Mouse (Mus musculus) limb, embryonic 13.5 days (tissue): ENCODE results near the gene Gm10643. TPM values are rescaled to one million over a fixed set of nuclear protein-coding genes. Genes with fewer than 3 reads are reported as not detected.
A peak's percentile ranks its signal among the peaks of the same experiment; 100 is the strongest.

Experiments used
- ATAC-seq: fragments of 200-750 bp; cut with Nextera tagmentation; 2 replicates; pipeline ENCODE4 v1.8.0; 2017; ENCODE audit warnings: low read depth, moderate number of reproducible peaks, moderate TSS enrichment; ENCODE audit not compliant: low FRiP score
- H3K27ac ChIP-seq: fragments of 300-500 bp; sonication (generic); 2 replicates; pipeline ENCODE4 v1.5.1; 2015; ENCODE audit warnings: inconsistent platforms, mild to moderate bottlenecking, moderate library complexity
- H3K27me3 ChIP-seq: fragments of 300-500 bp; sonication (generic); 2 replicates; pipeline ENCODE4 v1.6.1; 2015; ENCODE audit warnings: mild to moderate bottlenecking, inconsistent platforms
- H3K36me3 ChIP-seq: fragments of 300-500 bp; sonication (generic); 2 replicates; pipeline ENCODE4 v1.6.1; 2015; ENCODE audit warnings: inconsistent platforms, mild to moderate bottlenecking, moderate library complexity
- H3K4me1 ChIP-seq: fragments of 300-500 bp; sonication (generic); 2 replicates; pipeline ENCODE4 v1.6.1; 2015; ENCODE audit warnings: inconsistent platforms
- H3K4me2 ChIP-seq: fragments of 300-500 bp; sonication (generic); replicated peaks from 2 replicates; pipeline ENCODE4 v1.6.1; 2015; ENCODE audit warnings: inconsistent platforms, mild to moderate bottlenecking, moderate library complexity
- H3K4me3 ChIP-seq: fragments of 300-500 bp; sonication (generic); 2 replicates; pipeline ENCODE4 v1.5.1; 2015; ENCODE audit warnings: moderate library complexity, mild to moderate bottlenecking, inconsistent platforms
- H3K9ac ChIP-seq: fragments of 300-500 bp; sonication (generic); 2 replicates; pipeline ENCODE4 v1.6.1; 2015; ENCODE audit warnings: mild to moderate bottlenecking, inconsistent platforms
- H3K9me3 ChIP-seq: fragments of 300-500 bp; sonication (generic); 2 replicates; pipeline ENCODE4 v1.6.1; 2016; ENCODE audit warnings: inconsistent platforms
- WGBS: fragments of 180-500 bp; shearing (Covaris S2); methylation state at CpG from one replicate; pipeline ENCODE4 v1.1.7; 2015; 5-methylcytosine and 5-hydroxymethylcytosine counted together
- microRNA counts: library from miRNA; unstranded; fragments of <30 nt; microRNA quantifications from one replicate; lab custom pipeline; 2016
- microRNA-seq: library from miRNA; unstranded; fragments of <30 nt; microRNA quantifications from one replicate; pipeline ENCODE4, GENCODE M21; 2016
- polyA plus RNA-seq: library from polyadenylated mRNA; unstranded; fragments of >200 nt; fragmentation: Nextera tagmentation; extraction: Ambion mirVana; gene quantifications from 2 replicates; pipeline ENCODE4 v1.2.1, GENCODE M21; 2015

Gene Gm10643
- polyA plus RNA-seq, 1 experiment from 2014 or later, result 1.5 TPM

DNA sequence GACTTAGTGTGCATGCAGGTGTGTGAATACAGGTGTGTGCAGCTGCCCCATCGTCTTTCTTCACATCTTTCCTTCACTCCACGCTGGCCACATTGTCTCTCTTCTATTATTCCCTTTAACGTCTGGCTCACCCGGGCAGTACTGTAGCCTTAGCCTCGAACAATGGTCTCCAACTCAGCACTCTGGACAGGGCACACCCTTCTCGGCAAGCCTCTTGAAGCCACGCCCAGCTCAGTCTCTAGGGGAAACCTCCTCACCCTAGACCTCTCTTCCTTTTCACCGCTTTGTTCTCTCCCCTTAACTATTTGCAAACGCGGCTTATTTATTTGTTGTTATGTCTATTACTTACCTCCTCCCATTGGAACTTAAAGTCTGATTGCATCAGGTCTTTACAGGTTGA lies 37.5 kb downstream of the Gm10643 start:
- Histone ChIP-seq H3K9ac (no peak overlapping the region), H3K4me3 (no peak overlapping the region), H3K4me2 (no peak overlapping the region), H3K27me3 (peaks cover 55% of the 10 kb centered on the region), H3K36me3 (no peaks in the 10 kb centered on the region), H3K9me3 (no peaks in the 10 kb centered on the region), H3K27ac (no peak overlapping the region), H3K4me1 (peaks cover 18% of the 10 kb centered on the region)
- WGBS, result 15% methylated on average over 10 of the region's 10 CpGs
- no peak for ATAC-seq

GRCm38 (mm10) chr8:84025863-84026262 lies 39.1 kb downstream of the Gm10643 start:
- H3K27ac ChIP-seq, result no peak overlapping the region
- no peaks in the 10 kb centered on the region for H3K36me3 ChIP-seq
- WGBS, result 2% methylated on average over 41 of the region's 41 CpGs
- peak overlapping the region; percentile 53 for H3K4me3 ChIP-seq
- peaks cover 26% of the 10 kb centered on the region for H3K4me1 ChIP-seq
- H3K27me3 ChIP-seq, result peaks cover 71% of the 10 kb centered on the region
- no peaks in the 10 kb centered on the region for H3K9me3 ChIP-seq
- peak overlapping the region; percentile 70 for H3K9ac ChIP-seq
- peak overlapping the region; percentile 83 for H3K4me2 ChIP-seq
- ATAC-seq, result peak; percentile 86

DNA sequence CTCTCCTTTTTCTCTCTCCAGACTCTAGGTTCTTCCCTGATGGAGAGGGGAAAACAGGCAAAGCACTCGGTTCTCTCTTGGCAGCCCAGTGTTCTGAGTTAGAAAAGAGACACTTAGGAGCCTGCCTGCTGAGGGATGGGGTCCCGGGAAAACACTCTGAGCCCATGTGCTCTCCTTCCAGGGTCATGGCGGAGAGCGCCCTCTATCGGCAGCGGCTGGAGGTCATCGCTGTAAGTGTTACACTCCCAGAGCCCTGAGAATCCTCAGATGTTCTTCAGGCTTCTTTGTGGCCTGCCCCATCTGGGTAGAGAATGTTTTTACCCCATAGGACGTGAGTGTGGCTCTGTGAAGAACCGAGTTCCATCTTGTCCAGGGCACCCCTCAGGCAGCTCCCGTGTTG lies 40.8 kb downstream of the Gm10643 start:
- no peak overlapping the region for H3K27ac ChIP-seq
- peaks cover 86% of the 10 kb centered on the region for H3K27me3 ChIP-seq
- no peaks in the 10 kb centered on the region for H3K9me3 ChIP-seq
- no peak overlapping the region for H3K9ac ChIP-seq
- H3K4me1 ChIP-seq, result peaks cover 26% of the 10 kb centered on the region
- no peak overlapping the region for H3K4me2 ChIP-seq
- no peaks in the 10 kb centered on the region for H3K36me3 ChIP-seq
- ATAC-seq, result no peak
- no peak overlapping the region for H3K4me3 ChIP-seq
- WGBS, result 16% methylated on average over 10 of the region's 10 CpGs

GRCm38 (mm10) chr8:84023631-84024030 lies 41.3 kb downstream of the Gm10643 start:
- ATAC-seq, result no peak
- peaks cover 82% of the 10 kb centered on the region for H3K27me3 ChIP-seq
- whole genome bisulfite sequencing, result 43% methylated on average over 1 of the region's 1 CpGs

DNA sequence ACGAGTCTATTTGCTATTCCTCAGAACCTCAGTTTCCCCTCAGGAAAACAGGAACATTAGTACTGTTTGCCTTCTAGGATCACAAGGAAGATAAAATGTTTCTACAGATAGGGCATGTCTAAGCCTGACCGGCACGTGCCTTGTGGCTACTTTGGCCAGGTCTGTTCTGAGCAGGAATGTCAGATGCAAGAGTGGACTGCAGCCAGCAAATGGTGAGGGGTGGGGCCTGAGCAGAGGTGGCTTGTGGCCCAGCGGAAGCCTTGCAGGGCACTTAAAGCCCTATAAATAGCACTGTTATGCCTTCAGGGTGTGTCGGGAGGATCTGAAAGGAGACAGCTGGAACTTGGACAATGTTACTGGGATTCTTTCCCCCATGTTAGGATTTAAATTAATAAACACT lies 41.9 kb downstream of the Gm10643 start:
- Histone ChIP-seq H3K9ac (no peak overlapping the region), H3K4me1 (peaks cover 26% of the 10 kb centered on the region), H3K36me3 (no peaks in the 10 kb centered on the region), H3K27ac (no peak overlapping the region), H3K9me3 (no peaks in the 10 kb centered on the region), H3K4me3 (no peak overlapping the region), H3K27me3 (peaks cover 81% of the 10 kb centered on the region), H3K4me2 (no peak overlapping the region)
- no peak for ATAC-seq
- WGBS, result 20% methylated on average over 5 of the region's 5 CpGs

More at GRCm38 (mm10) chr8:84023631-84024030, 41.3 kb downstream of the Gm10643 start:
- Histone ChIP-seq H3K4me2 (no peak overlapping the region), H3K4me1 (peaks cover 26% of the 10 kb centered on the region), H3K36me3 (no peaks in the 10 kb centered on the region), H3K4me3 (no peak overlapping the region), H3K27ac (no peak overlapping the region), H3K9ac (no peak overlapping the region), H3K9me3 (no peaks in the 10 kb centered on the region)

- Histone ChIP-seq H3K27ac (no peak overlapping the region), H3K9ac (no peak overlapping the region), H3K4me1 (peaks cover 22% of the 10 kb centered on the region), H3K4me3 (no peak overlapping the region), H3K36me3 (no peaks in the 10 kb centered on the region), H3K4me2 (peak overlapping the region; percentile 36), H3K27me3 (peaks cover 67% of the 10 kb centered on the region), H3K9me3 (no peaks in the 10 kb centered on the region)
- WGBS, result 41% methylated on average over 12 of the region's 12 CpGs
- no peak for ATAC-seq
These were observed 43.4 kb downstream of the Gm10643 start for GRCm38 (mm10) chr8:84021569-84021968.

DNA sequence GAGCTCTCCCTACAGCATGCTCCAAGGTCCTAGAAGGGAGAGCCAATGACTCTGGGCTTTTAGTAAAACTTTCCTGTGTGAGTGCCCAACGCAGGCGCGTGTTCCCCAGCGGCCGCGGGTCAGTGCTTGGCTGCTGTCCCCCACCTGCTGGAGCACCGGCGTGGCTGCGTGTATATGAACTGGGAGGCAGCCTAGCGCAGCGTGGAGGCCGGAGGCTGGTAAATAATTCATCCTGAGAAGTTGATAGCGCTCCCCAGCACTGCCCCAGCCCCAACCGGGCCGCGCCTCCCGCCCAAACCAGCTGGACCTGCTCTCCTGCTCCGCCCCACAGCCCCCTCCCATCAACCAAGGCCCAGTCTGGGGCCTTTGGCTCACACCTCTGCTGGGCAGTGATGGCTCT lies 43.8 kb downstream of the Gm10643 start, which contains the start of gene Palm3:
TSS of gene Palm3 (plus strand) at position 376 of the 400 bp plus-strand sequence.
- WGBS, result 9% methylated on average over 18 of the region's 18 CpGs
- H3K27me3 ChIP-seq, result peaks cover 62% of the 10 kb centered on the region
- no peaks in the 10 kb centered on the region for H3K36me3 ChIP-seq
- peak within 1 kb of the TSS; percentile 36 for H3K4me2 ChIP-seq
- H3K9ac ChIP-seq, result no peak within 1 kb of the TSS
- no peaks in the 10 kb centered on the region for H3K9me3 ChIP-seq
- H3K4me3 ChIP-seq, result no peak within 1 kb of the TSS
- no peak within 1 kb of the TSS for H3K27ac ChIP-seq
- no peak for ATAC-seq
- peaks cover 17% of the 10 kb centered on the region for H3K4me1 ChIP-seq

DNA sequence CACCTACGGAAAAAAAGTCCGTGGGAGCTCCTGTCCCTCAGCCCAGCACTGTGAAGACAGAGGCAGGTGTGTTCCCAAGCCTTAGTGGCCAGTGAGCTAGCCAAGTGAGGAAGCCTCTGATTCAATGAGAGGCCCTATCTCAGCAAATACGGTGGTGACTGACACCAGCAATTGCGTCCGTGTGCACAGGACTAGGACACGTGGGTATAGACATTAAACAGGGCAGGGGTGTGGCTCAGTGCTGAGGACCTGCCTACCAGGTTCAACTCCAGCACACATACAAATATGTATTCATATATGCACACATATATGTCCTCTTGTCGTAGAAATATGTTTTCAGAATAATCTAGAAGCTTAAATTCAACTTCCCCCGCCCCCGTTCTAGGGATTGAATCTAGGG lies 45.2 kb downstream of the Gm10643 start:
- 81% methylated on average over 9 of the region's 9 CpGs for WGBS
- no peak overlapping the region for H3K27ac ChIP-seq
- peaks cover 13% of the 10 kb centered on the region for H3K4me1 ChIP-seq
- ATAC-seq, result no peak
- H3K9ac ChIP-seq, result no peak overlapping the region
- no peak overlapping the region for H3K4me2 ChIP-seq
- no peaks in the 10 kb centered on the region for H3K36me3 ChIP-seq
- H3K4me3 ChIP-seq, result no peak overlapping the region
- no peaks in the 10 kb centered on the region for H3K9me3 ChIP-seq
- H3K27me3 ChIP-seq, result peaks cover 49% of the 10 kb centered on the region

DNA sequence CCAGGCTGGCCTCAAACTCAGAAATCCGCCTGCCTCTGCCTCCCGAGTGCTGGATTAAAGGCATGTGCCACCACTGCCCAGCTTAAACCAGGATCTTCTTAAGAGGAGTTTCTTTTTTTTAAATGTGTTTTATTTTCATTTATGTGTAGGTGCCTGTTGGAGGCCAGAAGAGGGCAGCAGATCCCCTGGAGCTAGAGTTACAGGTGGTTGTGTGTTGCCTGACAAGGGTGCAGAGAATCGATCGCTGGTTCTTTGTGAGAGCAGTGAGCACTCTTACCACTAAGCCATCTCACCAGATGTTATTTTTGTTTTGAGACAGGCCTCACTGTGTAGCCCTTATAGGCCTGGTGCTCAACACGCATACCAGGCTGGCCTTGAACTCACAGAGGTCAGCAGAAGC lies 49.1 kb downstream of the Gm10643 start:
- WGBS, result 91% methylated on average over 5 of the region's 5 CpGs
- H3K36me3 ChIP-seq, result no peaks in the 10 kb centered on the region
- H3K27ac ChIP-seq, result no peak overlapping the region
- no peak overlapping the region for H3K4me3 ChIP-seq
- peaks cover 16% of the 10 kb centered on the region for H3K4me1 ChIP-seq
- no peak overlapping the region for H3K4me2 ChIP-seq
- no peak for ATAC-seq
- no peaks in the 10 kb centered on the region for H3K9me3 ChIP-seq
- no peak overlapping the region for H3K9ac ChIP-seq
- peaks cover 52% of the 10 kb centered on the region for H3K27me3 ChIP-seq

MicroRNAs within 50 kb of the gene (microRNA counts, 519-probe panel; counts per million panel counts)
- microRNA mmu-miR-709 (lab: Ali Mortazavi, UCI), result 2,734 counts per million, percentile 43 among the panel's probes with 10 or more counts

Small RNAs within 50 kb of the gene (microRNA-seq; reads per million reads assigned to microRNA genes)
- not detected for gene Mir709

Other genes starting within 250 kb of the Gm10643 start
- 28.1 and 29.3 TPM in 2 replicates for gene Adgrl1, start 165.0 kb downstream of the Gm10643 start, polyA plus RNA-seq
- gene Gm10644, start 109.9 kb downstream of the Gm10643 start, polyA plus RNA-seq, result 0.40 and 0.43 TPM in 2 replicates
- gene Asf1b, start 109.6 kb downstream of the Gm10643 start, polyA plus RNA-seq, result 51.4 and 52.9 TPM in 2 replicates
- 169 and 174 TPM in 2 replicates for gene Prkaca, start 92.1 kb downstream of the Gm10643 start, polyA plus RNA-seq
- gene Samd1, start 67.5 kb downstream of the Gm10643 start, polyA plus RNA-seq, result 12.3 and 12.4 TPM in 2 replicates
- 1.3 and 1.4 TPM in 2 replicates for gene 1700067K01Rik, start 63.6 kb downstream of the Gm10643 start, polyA plus RNA-seq
- gene 2210011C24Rik, start 53.0 kb downstream of the Gm10643 start, polyA plus RNA-seq, result 0.22 and 0.31 TPM in 2 replicates
- 6.6 and 7.6 TPM in 2 replicates for gene Palm3, start 43.7 kb downstream of the Gm10643 start, polyA plus RNA-seq
- gene Il27ra, start 22.5 kb downstream of the Gm10643 start, polyA plus RNA-seq, result 0.98 and 1.1 TPM in 2 replicates
- gene Rln3, start 20.1 kb downstream of the Gm10643 start, polyA plus RNA-seq, result not detected in 2 replicates
- 9.5 and 10.1 TPM in 2 replicates for gene Rfx1, start 1.7 kb upstream of the Gm10643 start, polyA plus RNA-seq
- 12.4 and 13.3 TPM in 2 replicates for gene Dcaf15, start 39.6 kb upstream of the Gm10643 start, polyA plus RNA-seq
- gene Podnl1, start 60.9 kb upstream of the Gm10643 start, polyA plus RNA-seq, result 1.9 and 2.2 TPM in 2 replicates
- 27.6 and 29.3 TPM in 2 replicates for gene Cc2d1a, start 82.8 kb upstream of the Gm10643 start, polyA plus RNA-seq
- gene 4930432K21Rik, start 82.9 kb upstream of the Gm10643 start, polyA plus RNA-seq, result 1.6 and 2.0 TPM in 2 replicates
- 5.7 TPM in 2 replicates for gene Nanos3, start 120.1 kb upstream of the Gm10643 start, polyA plus RNA-seq
- gene Zswim4, start 171.9 kb upstream of the Gm10643 start, polyA plus RNA-seq, result 23.5 and 23.9 TPM in 2 replicates
- 325 and 338 TPM in 2 replicates for gene D8Ertd738e, start 184.6 kb upstream of the Gm10643 start, polyA plus RNA-seq
- gene Mri1, start 192.2 kb upstream of the Gm10643 start, polyA plus RNA-seq, result 70.9 and 73.9 TPM in 2 replicates
- gene Ccdc130, start 205.2 kb upstream of the Gm10643 start, polyA plus RNA-seq, result 18.0 and 21.0 TPM in 2 replicates